Mouse (Mus musculus) brain, embryonic 14.5 days (tissue): ENCODE data around the gene Tmem200b.

Source experiments
- CTCF ChIP-seq: fragments of 200-500 bp; IDR thresholded peaks from 2 replicates; pipeline ENCODE4 v1.5.1; 2012; ENCODE audit warnings: inconsistent platforms, mild to moderate bottlenecking, moderate library complexity, borderline replicate concordance; ENCODE audit not compliant: insufficient read depth, insufficient read length; ENCODE audit errors: extremely low read depth
- POLR2A ChIP-seq: fragments of 200-500 bp; IDR thresholded peaks from 2 replicates; pipeline ENCODE4 v1.6.1; 2012; ENCODE audit warnings: mild to moderate bottlenecking, inconsistent platforms, borderline replicate concordance; ENCODE audit not compliant: poor library complexity, insufficient read depth, insufficient read length, severe bottlenecking; ENCODE audit errors: extremely low read depth

GRCm38 (mm10) chr4:131888564-131888963 lies 33.0 kb upstream of the Tmem200b start:
- no peak for TF ChIP-seq CTCF
- TF ChIP-seq POLR2A = no peak
